Mouse (Mus musculus) left cerebral cortex, postnatal 14 days (tissue): Measurements from ENCODE around the gene Stxbp3. TPM values are rescaled to one million over a fixed set of nuclear protein-coding genes. Genes with fewer than 3 reads are reported as not detected.
A peak's percentile ranks its signal among the peaks of the same experiment; 100 is the strongest.

Source experiments
- DNase-seq, 2 experiments: peaks; one replicate each; pipeline ENCODE4 v3.0.0; 2021 to 2022; ENCODE audit warnings: low spot score in 2 of 2, mixed read lengths in 1 of 2
- intact Hi-C: fragments of 180-260 bp; cut with DNase I; formaldehyde crosslinking; loops from one replicate; pipeline ENCODE4 v1.15.1; 2025
- total RNA-seq, 2 experiments: library from RNA; stranded (reverse); gene quantifications; 2 replicates each; pipeline ENCODE4 v1.2.3; 2021

Stxbp3 gene
- total RNA-seq, 2 experiments from 2014 or later, result 16.7 to 17.5 TPM

DNA sequence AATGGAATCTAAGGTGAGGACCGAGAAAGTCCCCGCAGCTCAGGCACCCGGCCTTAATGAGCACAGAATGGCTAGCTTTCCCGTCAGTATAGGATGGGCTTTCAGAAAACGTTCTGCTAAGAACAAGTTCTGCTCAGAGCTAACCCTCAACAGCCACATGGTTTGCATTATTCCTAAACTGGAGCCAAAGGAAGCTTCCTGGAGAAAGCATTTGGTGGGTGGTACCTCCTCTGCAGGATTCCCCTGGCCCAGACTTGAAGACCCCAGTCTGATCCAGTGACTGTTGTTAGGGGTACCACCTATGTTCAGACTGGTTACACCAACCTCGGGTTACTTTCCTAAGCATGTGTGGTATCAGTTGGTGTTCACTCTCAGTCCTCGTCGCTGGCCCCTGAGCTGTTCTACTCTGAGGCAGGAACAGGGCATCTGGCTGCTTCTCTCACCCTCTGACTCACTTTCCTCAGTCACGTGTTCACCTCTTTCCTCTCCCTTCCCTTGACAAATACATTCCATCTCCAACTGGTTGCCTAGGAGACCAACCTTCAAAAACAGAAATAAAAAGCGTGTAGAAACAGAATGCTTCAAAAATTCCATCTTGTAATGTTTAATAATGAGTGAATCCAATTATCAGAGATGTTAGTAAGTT lies 59.0 kb downstream of the Stxbp3 start:
- intact Hi-C loops, result no loop called here
- peak; percentile 47 to 76 for DNase-seq

DNA sequence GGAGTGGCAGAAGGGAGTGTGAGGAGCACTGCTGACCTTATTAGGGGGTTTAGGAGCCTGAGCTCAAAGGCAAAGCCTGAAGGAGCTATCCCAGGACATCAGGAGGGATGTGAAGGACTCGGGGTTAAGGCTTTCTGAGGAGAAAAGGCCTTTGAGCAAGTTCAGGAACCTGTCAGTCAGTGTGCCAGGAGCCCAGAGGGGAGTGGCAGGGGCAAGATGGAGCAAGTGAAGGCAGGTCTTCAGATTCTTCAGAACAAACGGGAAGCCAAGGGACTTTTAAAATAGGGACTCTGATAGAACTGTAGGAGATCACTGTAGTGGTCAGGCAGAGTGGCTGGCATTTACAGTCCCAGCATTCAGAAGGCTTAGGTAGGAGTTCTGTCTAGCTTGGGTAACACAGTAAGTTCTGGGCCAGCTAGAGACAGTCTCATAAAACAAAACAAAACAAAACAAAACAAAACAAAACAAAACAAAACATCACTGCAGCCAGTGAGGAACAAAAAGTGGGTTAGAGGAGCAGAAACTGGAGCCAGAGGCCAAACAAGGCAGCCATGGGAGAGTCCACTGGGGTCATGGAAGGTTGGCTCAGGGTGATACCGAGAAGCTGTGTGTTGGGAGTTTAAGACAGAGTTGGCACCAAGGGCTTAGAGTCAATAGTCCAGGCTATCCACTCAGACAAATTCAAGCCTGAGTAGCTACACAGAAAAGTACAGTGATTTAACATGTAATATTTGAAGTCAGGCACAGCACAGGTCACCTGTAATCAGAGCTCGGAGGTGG lies 61.4 kb downstream of the Stxbp3 start:
- intact Hi-C loops, result no loop called here
- no peak for DNase-seq

DNA sequence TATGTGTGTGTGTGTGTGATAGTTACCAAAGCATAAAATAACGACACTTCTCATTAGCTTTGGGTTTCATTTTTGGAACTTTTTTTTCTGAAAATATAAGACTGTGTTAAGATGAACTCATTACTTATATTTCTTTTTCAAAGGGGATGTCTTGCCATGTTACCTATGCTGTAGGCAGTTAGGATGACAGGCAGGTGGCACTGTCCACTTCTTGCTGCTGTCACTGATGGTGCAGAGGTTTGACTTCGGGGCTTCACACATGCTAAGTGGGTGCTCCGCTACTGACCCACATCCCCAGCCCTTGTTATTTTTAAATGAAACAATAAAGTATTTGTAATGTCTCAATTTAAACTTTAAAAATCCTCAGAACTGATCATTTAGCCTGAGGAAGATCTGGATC lies 67.5 kb downstream of the Stxbp3 start:
- intact Hi-C loops, result no loop called here

DNA sequence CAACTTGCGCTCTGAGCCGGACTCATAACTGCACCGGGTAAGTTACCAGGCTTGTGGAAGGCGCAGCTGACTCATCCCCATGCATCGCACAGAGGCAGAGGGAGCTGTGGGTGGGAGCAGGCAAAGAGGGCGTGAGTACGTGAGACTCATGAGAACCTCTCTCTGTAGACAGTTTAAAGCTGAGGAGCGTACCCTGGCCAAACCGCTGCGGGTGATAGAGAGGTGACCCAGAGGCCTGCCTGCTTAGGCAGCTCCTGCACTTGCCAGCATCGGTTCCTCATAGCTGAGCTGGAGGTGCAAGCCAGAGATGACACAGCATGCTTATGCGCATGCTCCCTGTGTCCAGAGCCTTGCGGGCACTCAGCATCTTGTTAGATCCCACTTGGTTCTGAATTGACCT lies 68.1 kb downstream of the Stxbp3 start:
- peak in 1 of 2 experiments; percentile 48 for DNase-seq
- intact Hi-C loops, result no loop called here

More for the DNA sequence above, 67.5 kb downstream of the Stxbp3 start:
- DNase-seq, result no peak

DNA sequence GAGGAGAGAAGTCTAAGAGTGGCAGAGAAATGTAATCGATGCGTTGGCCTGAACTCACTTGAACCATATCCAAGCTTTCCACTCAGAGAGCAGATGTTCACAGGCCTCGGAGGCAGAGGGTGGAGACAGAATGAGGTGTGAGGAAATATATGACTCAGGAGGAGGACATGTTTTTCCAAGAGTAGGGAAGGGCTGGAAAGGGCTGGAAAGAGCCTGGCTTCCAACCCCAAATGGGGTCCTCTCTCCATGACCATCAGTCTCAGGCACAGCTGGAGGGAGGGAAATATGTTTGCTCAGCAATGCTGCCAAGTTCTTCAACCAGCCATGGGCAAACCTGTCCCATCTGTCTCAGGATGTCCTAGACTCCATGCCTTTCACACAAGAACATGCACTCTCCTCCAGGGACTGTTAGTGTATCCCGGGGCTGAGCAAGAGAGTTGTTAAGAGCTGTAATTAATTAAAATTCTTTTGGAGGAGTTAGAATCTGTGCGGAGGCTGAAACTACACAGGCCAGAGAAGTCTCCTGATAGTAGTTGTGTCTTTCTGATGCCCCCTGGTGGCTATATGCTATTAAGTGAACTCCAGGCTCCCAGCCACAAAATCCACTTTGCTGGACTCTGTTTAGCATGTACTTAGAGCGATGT lies 69.5 kb downstream of the Stxbp3 start:
- peak; percentile 81 to 86 for DNase-seq

DNA sequence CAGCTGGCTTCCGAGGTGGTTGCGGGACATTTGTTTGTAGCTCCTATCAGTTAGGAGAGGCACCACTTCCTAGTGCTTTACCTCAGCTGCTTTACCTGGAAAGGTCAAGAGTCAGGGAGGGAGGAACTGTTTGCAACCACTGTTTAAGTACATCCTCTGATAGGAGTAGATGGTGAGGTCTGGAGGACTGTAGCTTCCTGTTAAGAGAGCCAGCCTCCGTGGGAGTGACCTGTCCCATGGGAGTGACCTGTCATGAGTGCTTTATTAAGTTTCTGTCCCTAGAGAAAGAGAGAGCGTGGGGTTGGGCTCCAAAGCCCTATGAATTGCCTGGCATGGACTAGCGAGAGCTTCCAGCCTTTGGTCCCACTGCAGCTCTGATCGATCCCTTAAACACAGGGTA lies 70.8 kb downstream of the Stxbp3 start:
- no peak for DNase-seq
- intact Hi-C loops, result no loop called here

More for the DNA sequence above, 69.5 kb downstream of the Stxbp3 start:
- intact Hi-C loops, result loop anchor here (2.0 kb wide), 2 partner anchors 48 to 70 kb away; partner anchors contain the start of gene Gpsm2

DNA sequence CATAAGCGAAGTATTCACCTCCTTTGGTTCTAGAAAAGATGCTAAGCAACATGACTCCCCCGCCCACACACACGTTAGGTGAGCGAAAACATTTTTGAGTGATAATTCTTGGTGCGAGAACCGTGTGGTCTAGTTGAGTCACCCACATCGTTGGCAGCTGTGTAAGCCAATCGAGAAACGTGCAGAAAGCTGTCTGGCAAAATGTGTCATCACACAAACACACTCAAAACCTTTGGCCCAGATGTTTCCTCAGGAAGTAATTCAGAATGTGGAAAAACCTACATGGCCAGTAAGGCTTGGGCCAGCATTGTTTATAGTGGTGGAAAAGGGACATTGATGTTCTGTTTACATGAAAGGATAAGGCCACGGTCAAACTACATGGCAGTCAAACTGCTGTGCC lies 72.9 kb downstream of the Stxbp3 start:
- intact Hi-C loops, result no loop called here
- DNase-seq, result no peak

DNA sequence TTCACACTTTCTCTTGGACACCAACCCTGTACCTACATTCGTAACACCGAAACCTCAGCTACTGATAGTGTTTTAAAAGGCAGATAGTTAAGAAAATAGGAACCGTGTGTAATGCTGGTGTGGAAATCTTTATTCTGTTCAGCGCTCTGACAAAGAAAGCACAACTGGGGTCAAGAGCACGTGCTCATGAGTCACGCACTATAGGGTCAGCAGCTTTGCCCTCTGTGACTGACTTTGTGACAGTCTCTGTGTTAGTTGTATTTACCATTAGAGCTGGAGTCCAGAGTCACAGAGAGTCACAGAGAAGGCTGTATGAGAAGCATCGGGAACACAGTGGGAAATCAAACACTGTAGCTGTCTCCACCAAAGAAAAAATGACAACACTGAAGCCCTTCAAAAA lies 73.4 kb downstream of the Stxbp3 start:
- no peak for DNase-seq
- intact Hi-C loops, result no loop called here

DNA sequence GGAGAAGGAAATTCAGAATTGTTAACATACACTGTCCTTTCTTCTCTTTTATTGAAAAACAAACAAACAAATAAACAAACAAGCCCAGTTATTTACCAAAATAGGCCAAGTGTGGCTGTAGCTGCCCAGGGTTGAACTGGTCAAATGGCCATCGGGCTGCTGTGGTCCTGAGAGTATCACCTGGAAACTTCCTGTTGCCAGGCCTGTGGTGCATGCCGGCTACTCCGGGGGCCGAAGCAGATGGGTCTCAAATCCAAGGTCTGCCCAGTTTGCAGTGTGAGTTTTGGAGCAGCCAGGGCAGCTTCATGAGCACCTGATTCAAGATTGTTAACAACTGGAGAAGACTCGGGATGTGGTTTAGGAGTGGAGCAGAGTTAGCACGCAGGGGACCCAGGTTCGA lies 74.8 kb downstream of the Stxbp3 start:
- no peak for DNase-seq
- intact Hi-C loops, result no loop called here

DNA sequence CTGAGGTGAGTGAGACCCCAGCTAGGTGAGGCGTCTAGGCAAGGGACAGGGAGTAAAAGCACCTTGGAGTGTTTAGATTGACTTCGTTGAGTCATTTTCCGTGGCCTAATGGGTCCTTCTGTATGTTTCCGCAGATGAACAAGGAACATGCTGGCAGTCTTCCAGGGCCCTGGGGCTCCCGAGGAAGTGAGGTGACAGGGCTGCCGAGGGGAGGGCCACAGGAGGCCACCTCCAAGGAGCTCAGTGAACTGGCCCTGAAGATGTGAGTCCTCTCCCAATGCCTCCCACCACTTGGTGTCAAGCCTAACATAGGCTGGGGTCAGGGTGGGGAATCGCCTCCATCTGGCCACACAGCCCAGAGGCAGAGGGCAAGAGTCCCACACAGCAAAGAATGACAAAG lies 75.3 kb downstream of the Stxbp3 start:
- no peak for DNase-seq
- intact Hi-C loops, result no loop called here

DNA sequence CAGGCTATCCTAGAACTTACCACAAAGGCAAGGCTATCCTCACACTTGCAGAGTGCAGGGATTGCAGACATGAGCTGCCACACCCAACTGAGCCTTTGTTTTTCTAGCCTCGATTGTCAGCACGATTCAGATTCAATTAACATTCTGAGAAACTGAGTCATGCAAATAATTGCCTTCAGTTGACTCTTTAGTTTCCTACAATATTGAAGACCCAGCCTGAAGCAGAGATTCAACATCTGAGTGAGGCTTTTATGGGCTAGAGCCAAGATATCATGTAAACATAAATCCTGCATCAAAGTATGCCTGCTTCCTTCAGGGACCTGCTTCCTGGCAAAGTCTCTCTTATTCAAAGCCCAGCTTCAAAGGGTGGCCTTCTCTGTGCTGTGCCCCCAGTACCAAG lies 76.6 kb downstream of the Stxbp3 start:
- intact Hi-C loops, result no loop called here
- DNase-seq, result no peak

DNA sequence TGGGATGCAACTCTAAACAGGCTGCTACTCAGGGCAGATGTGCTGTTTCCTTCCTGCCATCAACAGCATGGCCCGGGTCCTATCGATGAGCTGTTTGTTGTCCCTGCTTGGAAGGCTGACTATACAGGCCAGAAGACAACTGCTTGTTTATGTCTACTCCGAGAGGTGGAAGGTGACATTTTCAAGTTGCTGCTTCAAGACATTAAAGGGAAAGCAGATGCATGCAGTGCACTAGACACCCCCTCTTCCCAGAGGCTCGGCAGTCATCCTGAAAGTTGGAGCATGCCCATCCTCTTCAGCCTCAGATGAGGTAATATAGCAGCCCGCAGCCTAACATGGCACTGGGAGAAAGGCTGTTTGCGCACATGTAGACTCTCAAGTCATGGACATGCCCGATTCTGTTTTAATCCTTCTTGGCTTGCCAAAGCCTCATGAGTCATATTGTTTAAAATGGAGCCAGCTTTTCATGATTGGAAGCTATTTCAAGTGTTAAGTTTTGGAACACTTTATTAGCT lies 77.7 kb downstream of the Stxbp3 start:
- DNase-seq, result peak in 1 of 2 experiments; percentile 74
- intact Hi-C loops, result no loop called here

DNA sequence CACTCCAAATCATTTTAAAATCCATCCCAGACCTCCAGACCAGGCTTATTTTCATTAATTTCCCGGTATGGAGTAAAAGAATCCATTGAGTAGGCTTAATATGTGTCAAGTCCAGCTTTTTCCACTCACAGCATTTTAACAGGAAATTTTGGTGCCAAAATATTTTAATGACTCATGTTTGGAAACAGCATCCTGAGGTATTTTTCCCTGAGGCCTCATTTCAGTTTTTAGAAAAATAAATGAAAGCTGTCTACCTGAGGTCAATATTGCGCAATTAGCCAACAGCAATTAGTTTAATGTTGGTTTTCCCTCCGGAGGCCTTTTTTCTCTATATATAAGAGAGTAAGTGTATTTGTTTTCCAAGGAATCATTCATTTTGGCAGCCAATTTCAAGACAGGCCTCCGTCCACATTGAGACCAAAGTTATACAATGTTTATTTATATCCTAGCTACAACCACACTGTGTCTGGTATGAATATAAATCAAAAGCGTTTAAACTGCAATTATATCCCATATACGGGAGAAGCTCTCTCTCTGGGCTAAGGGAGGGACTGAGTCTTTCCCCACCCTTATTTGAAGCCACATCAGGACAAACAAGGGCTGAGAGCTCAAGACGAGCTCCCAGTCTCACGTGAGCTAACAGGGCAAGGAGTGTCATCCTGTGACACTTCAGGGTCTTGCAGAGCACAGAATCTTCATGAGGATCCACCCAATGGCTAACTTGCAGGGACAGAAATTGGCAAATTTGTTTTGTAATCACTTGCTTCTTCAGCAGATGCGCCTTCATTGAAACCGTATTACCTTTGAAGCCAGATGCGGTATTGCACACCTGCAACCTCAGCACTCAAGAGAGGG lies 80.5 kb downstream of the Stxbp3 start:
- intact Hi-C loops, result no loop called here
- peak in 1 of 2 experiments; percentile 21 for DNase-seq

DNA sequence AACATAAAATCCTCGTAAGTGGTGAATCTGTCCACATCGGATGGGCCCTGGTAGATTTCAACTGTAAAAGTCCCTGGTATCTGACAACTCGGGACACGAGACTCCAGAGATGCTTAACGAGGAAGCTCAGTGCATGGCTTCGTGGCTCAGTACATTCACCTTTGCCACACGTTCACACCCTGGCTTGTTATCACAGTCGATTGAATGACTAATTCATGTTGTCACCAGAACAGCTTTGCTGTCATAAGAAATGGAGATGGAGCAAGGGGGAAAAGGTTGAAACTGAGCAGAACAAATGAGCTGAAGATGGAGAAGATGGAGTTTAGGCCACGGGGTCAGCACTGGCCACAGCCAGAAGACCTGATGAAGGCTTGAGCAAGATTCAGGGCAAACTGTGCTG lies 82.8 kb downstream of the Stxbp3 start:
- intact Hi-C loops, result no loop called here
- DNase-seq, result no peak

DNA sequence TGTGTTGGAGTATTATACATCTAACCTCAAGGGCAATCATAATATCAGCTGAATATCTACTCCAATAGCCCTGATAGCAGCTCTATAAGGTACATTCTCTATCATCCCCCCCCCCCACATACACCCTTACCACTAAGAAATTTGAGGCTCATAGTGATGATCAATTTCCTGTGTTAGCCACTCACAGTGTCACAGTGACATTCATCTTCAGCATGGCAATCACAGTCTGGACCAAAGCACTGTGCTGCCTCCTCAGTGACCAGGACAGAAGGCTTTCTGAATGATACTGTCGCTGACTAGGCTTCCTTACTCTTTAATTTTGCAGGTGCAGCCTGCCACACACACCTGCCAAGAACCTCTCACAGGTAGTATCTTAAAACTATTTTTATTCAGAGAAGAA lies 84.2 kb downstream of the Stxbp3 start:
- intact Hi-C loops, result no loop called here
- DNase-seq, result no peak

DNA sequence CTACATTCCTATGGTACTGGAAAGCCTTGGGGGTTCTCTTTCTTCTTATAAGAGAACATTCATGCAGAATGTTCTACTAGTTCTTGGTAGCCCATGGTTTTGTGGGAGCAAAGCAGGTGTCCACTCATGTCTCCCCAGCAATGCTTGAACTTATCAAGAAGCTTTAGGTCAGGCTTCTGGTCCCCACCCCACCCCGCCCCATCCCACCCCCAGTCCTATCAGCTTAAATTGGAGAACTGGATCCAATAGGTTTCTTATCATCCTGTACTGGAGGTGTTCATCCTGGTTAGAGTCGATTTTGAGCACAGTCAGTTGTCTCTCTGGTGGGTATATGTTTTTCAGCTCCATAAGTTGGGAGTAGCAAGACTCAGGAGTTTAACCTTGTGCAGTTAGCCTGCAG lies 84.8 kb downstream of the Stxbp3 start:
- DNase-seq, result no peak
- intact Hi-C loops, result no loop called here

DNA sequence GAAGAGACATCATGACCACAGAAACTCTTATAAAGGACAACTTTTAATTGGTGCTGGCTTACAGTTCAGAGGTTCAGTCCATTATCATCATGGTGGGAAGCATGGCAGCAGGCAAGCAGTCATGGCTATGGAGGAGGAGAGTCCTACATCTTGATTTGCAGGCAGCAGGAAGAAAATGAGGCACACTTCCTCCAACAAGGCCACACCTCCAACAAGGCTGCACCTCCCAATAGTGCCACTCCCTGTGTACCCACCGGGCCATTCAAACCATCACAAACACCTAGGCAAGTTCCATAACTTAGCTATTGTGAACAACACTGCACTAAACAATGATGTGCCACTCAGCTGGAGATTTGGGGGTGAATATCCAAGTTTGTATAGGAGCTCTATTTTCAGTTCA lies 85.8 kb downstream of the Stxbp3 start:
- intact Hi-C loops, result no loop called here
- no peak for DNase-seq

DNA sequence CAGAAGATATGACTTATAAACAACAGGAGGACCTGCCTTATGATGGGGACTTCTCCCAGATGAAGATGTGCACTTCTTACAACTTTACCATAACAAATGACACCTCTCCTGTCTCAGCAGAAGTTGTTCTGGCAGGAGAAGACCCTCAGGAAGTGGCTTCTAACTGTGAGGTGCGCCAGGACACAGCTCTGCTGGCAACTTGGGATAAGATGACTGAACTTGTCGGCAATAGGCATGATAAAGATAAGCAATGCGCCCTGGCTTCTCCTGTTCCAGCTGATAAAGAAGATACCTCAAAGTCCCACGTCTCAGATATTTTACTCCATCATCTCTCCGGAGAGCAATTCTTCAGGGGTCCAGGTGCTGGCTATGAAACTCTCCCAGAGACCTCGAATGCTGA lies 88.6 kb downstream of the Stxbp3 start:
- intact Hi-C loops, result no loop called here
- DNase-seq, result no peak

DNA sequence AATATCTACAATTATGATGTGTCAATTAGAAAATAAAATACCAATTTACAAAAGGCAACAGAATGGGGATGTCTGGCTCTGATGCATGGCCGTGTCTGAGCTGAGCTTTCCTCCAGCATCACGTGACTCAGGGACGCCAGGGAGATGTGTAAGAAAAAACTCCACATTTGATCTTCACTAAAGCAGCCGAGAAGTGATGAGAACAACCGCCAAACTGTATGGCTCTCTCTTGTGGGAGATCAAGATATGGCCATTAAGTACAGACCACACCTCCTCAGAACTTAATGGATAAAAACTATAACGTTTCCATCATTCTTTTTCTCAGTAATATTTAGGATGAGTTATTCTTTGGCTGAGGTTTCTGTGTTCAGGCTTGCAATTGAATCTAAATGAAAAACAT lies 89.3 kb downstream of the Stxbp3 start:
- intact Hi-C loops, result no loop called here
- no peak for DNase-seq

DNA sequence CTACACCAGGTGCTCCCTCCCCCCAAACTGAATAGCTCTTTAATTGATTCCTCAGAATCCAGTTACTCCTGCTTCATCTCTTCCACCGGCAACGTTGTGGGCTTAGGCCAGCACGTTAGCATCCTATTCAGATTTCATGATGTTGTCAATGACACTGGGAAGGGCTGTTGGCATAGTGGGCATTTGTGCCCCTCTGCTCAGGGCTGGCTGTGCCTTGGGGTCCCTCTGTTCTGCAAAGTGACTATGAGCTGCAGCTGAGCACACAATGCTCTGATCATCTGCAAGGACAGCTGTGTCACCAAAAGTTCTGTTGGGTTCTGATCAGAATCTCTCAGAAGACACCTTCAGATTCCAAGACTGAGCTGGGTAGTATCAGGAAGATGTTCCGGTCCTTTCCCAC lies 96.3 kb downstream of the Stxbp3 start:
- DNase-seq, result no peak
- intact Hi-C loops, result no loop called here
